Mouse (Mus musculus): ENCODE measurements around the gene Itga11.
A peak's percentile ranks its signal among the peaks of the same experiment; 100 is the strongest.

The Itga11 gene

GRCm38 (mm10) chr9:62689748-62690147, 12.1 kb downstream of the Itga11 start:
- DNase-seq, result no peak

- DNase-seq, result peak; percentile 95
Measured at GRCm38 (mm10) chr9:62694054-62694453, 16.4 kb downstream of the Itga11 start.

GRCm38 (mm10) chr9:62695210-62695609, 17.6 kb downstream of the Itga11 start:
- no peak for DNase-seq

- DNase-seq, result no peak
Measured at GRCm38 (mm10) chr9:62696799-62697198, 19.2 kb downstream of the Itga11 start.

- DNase-seq, result no peak
Measured at GRCm38 (mm10) chr9:62707267-62707666, 29.6 kb downstream of the Itga11 start.

- DNase-seq, result no peak
Measured at GRCm38 (mm10) chr9:62707870-62708269, 30.2 kb downstream of the Itga11 start.

GRCm38 (mm10) chr9:62709983-62710382, 32.4 kb downstream of the Itga11 start:
- no peak for DNase-seq

GRCm38 (mm10) chr9:62712374-62712773, 34.7 kb downstream of the Itga11 start:
- no peak for DNase-seq

GRCm38 (mm10) chr9:62713040-62713439, 35.4 kb downstream of the Itga11 start:
- no peak for DNase-seq

- no peak for DNase-seq
Measured at GRCm38 (mm10) chr9:62714336-62714735, 36.7 kb downstream of the Itga11 start.

- no peak for DNase-seq
Measured at GRCm38 (mm10) chr9:62717982-62718381, 40.4 kb downstream of the Itga11 start.

- DNase-seq, result no peak
Measured at GRCm38 (mm10) chr9:62721791-62722190, 44.2 kb downstream of the Itga11 start.

- no peak for DNase-seq
Measured at GRCm38 (mm10) chr9:62722716-62723115, 45.1 kb downstream of the Itga11 start.

- peak; percentile 75 for DNase-seq
Measured at GRCm38 (mm10) chr9:62724175-62724574, 46.5 kb downstream of the Itga11 start.

- DNase-seq, result no peak
Measured at GRCm38 (mm10) chr9:62725247-62725646, 47.6 kb downstream of the Itga11 start.

GRCm38 (mm10) chr9:62726472-62726871, 48.8 kb downstream of the Itga11 start:
- DNase-seq, result no peak

- DNase-seq, result no peak
Measured at GRCm38 (mm10) chr9:62744558-62745275, 67.1 kb downstream of the Itga11 start.

- DNase-seq, result no peak
Measured at GRCm38 (mm10) chr9:62746646-62747045, 69.0 kb downstream of the Itga11 start.

- peak; percentile 97 for DNase-seq
Measured at GRCm38 (mm10) chr9:62749666-62750065, 72.0 kb downstream of the Itga11 start.

- DNase-seq, result no peak
Measured at GRCm38 (mm10) chr9:62750381-62750780, 72.8 kb downstream of the Itga11 start.

- DNase-seq, result no peak
Measured at GRCm38 (mm10) chr9:62758288-62758687, 80.7 kb downstream of the Itga11 start.

- DNase-seq, result no peak
Measured at GRCm38 (mm10) chr9:62759601-62760000, 82.0 kb downstream of the Itga11 start.

GRCm38 (mm10) chr9:62763478-62763877, 85.9 kb downstream of the Itga11 start:
- DNase-seq, result no peak

GRCm38 (mm10) chr9:62765346-62765745, 87.7 kb downstream of the Itga11 start:
- DNase-seq, result no peak

GRCm38 (mm10) chr9:62767464-62767863, 89.8 kb downstream of the Itga11 start:
- DNase-seq, result no peak

Measured in heart, adult 11 months (tissue).